Mouse (Mus musculus): ENCODE measurements around the gene Ptgir. TPM values are rescaled to one million over a fixed set of nuclear protein-coding genes. Genes with fewer than 3 reads are reported as not detected.

The Ptgir gene
- not detected for polyA plus RNA-seq (2017; shearing (Covaris generic))

DNA sequence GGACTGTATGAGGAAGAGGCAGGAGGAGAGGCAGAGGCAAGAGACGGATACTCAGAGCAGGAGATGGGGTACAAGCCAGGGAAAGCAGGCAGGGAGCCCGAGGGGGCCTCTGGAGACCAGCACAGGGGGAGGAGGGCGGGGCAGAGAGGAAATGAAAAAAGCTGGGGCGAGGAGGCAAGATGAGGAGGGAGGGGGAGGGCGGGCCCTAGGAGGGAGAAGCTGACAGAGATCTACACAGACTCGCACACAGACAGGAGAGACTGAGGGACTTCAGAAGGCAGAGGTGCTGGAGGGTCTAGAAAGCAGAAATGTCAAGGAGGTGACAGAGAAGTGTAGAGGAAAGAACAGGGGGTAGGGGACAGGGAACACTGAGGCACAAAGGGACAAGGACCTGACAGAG is at the start of gene Ptgir:
Gene Ptgir, plus strand, starts transcription at position 210 of the 400 bp plus-strand sequence.

DNA sequence AGATGAGACGGTGACA is 31.2 kb upstream of the Ptgir start, which contains the start of gene Dact3:
Gene Dact3, plus strand, starts transcription at position 8 of the 16 bp plus-strand sequence.

DNA sequence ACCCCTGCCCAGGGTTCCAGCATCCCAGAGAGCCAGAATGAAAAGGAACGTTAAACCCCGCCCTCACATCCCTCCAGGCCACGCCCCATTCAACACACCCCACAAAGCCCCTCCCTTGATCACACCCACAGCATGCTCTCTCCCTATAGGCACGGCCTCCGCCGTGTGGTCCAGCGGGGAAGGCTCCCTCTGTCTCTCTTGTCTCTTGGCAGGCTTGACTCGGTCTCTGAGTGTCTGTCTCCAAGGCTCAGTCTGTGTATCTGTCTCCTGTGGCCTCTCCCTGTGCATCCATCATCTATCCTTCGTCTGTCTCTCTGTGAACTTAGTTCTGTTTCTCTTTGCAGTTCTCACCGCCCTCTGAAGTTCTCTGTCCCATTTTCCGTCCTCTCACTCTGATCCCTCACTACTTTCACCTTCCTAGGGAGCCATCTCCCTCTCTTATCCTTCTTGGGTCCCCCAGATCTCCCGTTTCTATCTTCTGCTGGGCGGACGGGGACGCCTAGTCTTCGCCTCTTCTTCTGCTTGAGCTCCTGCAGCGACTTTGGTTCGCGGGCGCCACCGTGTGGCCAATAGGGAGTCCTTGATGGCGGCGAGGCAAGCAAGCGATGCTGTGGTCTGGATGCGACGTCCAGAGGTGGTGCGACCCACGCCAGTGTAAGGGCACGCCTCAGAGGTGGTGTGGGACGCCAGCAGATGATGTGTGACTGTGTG is 14.5 kb upstream of the Ptgir start, which contains the start of gene Gng8:
Gene Gng8, plus strand, starts transcription at position 146 of the 711 bp plus-strand sequence.

DNA sequence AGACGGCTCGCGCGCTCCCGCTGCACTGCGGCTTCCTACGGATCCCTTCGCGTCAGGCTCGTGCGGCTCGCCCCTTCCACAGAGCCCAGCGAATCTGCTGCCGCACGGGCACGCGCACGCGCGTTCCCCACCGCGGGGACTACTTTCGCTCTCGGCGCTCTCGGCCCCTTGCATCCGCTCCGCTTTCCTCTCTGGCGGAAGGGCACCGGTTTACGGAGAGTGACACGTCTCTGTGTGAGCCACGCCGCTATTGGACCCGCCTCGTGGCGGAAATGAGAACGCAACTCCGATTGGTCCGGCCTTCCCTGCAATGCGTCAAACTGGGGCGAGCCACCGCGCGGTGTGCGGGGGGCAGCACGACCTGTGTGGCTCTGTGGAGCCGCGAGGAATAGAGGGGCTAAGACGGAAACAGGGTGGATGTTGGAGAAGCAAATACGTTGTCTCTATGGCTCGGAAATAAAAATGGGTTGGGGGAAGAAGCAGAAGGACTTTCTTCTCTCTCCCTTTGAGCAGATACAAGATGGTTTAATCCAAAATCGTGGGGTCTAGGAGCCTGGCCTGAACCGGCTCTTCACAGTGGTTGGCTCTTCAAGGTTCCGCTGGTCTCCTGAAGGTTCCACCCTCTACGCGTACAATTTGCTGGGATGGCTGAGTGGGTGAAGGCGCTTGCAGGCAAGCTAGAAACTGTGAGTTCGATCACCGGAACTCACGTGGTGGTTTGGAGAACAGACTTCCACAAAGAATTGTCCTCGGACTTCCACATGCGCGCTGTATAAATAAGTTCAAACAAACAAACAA is 17.9 kb downstream of the Ptgir start, which contains the start of gene Calm3:
Gene Calm3, minus strand, starts transcription at position 78 of the 798 bp plus-strand sequence.

DNA sequence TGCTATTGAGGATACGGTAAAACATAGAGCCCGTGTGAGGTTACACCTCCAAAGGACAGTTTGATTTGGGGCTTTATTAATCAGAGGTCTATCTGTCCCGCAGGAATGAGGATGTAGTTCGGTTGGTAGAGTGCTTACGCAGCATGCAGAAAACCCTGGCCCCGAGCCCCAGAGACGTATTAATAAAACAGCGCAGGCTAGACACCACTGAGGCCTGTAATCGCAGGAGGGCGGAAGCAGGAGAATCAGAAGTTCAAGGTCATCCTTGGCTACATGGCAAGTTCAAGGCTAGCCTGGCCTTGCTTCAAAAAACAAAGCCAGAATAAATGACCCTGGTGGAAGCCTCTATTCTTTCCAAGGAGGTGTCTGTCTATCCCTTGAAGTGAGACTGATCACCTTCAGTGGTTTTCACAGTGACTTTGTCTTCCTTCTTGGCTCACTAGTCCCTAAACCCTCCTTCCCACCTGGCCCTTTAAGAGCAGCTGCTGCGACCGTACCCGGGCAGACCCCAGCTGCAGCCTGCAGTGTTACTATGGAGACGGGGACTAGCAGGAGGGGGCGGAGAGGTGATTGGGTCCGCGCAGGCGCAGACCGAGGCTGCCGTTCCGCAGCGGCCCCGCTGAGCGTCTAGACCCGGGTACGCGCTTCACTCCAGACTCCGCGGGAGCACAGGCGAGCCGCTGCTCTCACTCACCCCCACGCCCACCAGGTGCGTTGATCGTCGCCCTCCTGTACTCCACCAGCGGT is 37.9 kb downstream of the Ptgir start, which contains the start of gene Pnmal2:
Gene Pnmal2, plus strand, starts transcription at position 622 of the 747 bp plus-strand sequence.

DNA sequence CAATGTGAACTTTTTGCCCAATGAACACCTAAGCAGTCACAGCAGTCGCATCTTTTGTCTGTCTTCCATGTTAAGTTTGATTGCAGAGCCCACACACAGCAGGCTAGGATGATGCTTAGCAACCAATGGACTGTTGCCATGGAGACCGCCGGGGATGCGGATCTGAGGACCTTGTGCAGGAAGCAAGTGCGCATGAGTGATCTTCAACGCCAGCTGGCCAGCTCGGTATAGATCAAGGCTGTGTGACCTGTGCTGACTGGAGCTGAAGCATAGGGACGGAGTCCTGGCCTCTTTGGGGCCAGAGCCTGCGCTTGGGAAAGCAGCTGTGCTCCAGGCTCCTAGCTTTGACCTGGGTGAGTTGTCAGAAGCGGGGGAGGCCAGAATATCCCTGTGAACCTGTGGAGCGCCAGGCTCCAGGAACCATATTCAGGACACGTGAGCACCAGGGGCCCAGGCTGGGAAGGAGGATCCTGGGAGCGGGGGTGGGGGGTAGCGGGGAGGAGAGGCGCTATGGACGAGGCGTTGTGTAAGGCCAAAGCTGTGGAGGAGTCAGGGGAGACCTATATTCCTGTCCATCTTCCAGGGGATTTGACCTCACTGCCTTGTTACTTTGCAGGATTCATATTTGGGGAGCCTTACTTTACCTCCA is 53.4 kb downstream of the Ptgir start, which contains the start of gene Pnmal1:
Gene Pnmal1, plus strand, starts transcription at position 141 of the 649 bp plus-strand sequence.

Other genes starting within 250 kb of the Ptgir start
- not detected for gene Ceacam15, start 230.8 kb upstream of the Ptgir start, polyA plus RNA-seq (2017; shearing (Covaris generic))
- not detected for gene Ceacam9, start 184.6 kb upstream of the Ptgir start, polyA plus RNA-seq (2017; shearing (Covaris generic))
- 90.3 TPM for gene Ap2s1, start 168.1 kb upstream of the Ptgir start, polyA plus RNA-seq (2017; shearing (Covaris generic))
- 321 TPM for gene Slc1a5, start 125.2 kb upstream of the Ptgir start, polyA plus RNA-seq (2017; shearing (Covaris generic))
- 64.8 TPM for gene Strn4, start 90.6 kb upstream of the Ptgir start, polyA plus RNA-seq (2017; shearing (Covaris generic))
- gene Fkrp, start 89.8 kb upstream of the Ptgir start, polyA plus RNA-seq (2017; shearing (Covaris generic)) = 26.4 TPM
- gene Prkd2, start 63.6 kb upstream of the Ptgir start, polyA plus RNA-seq (2017; shearing (Covaris generic)) = 121 TPM
- 0.41 TPM for gene Dact3, start 31.2 kb upstream of the Ptgir start, polyA plus RNA-seq (2017; shearing (Covaris generic))
- gene Gng8, start 14.7 kb upstream of the Ptgir start, polyA plus RNA-seq (2017; shearing (Covaris generic)) = not detected
- 77.0 TPM for gene Calm3, start 17.6 kb downstream of the Ptgir start, polyA plus RNA-seq (2017; shearing (Covaris generic))
- gene Pnmal2, start 38.2 kb downstream of the Ptgir start, polyA plus RNA-seq (2017; shearing (Covaris generic)) = 0.27 TPM
- gene Pnmal1, start 53.2 kb downstream of the Ptgir start, polyA plus RNA-seq (2017; shearing (Covaris generic)) = 0.24 TPM
- gene Gm42372, start 76.6 kb downstream of the Ptgir start, polyA plus RNA-seq (2017; shearing (Covaris generic)) = 1.4 TPM
- gene Ccdc8, start 86.2 kb downstream of the Ptgir start, polyA plus RNA-seq (2017; shearing (Covaris generic)) = 0.11 TPM
- gene Ppp5c, start 121.4 kb downstream of the Ptgir start, polyA plus RNA-seq (2017; shearing (Covaris generic)) = 69.3 TPM
- gene Hif3a, start 155.9 kb downstream of the Ptgir start, polyA plus RNA-seq (2017; shearing (Covaris generic)) = 0.43 TPM
- 0.91 TPM for gene Psg16, start 167.6 kb downstream of the Ptgir start, polyA plus RNA-seq (2017; shearing (Covaris generic))
- gene Ceacam3, start 243.8 kb downstream of the Ptgir start, polyA plus RNA-seq (2017; shearing (Covaris generic)) = not detected